Mouse (Mus musculus) liver, embryonic 14.5 days (tissue): Measurements from ENCODE around the gene Mmp17. TPM values are rescaled to one million over a fixed set of nuclear protein-coding genes. Genes with fewer than 3 reads are reported as not detected.

Experiments
- ATAC-seq: fragments of 200-750 bp; cut with Nextera tagmentation; 2 replicates; pipeline ENCODE4 v1.8.0; 2017; ENCODE audit warnings: moderate number of reproducible peaks, mild to moderate bottlenecking, moderate library complexity; ENCODE audit not compliant: insufficient read depth
- DNase-seq, 3 experiments: peaks; one replicate each; pipeline ENCODE4 v3.0.0-alpha.2; 2012 to 2013; ENCODE audit warnings: low read depth in 3 of 3, low spot score in 3 of 3
- H3K27ac ChIP-seq: fragments of 300-500 bp; sonication (generic); 2 replicates; pipeline ENCODE4 v1.5.1; 2014; ENCODE audit warnings: moderate library complexity, mild to moderate bottlenecking, control low read depth, inconsistent platforms
- H3K27me3 ChIP-seq: fragments of 300-500 bp; sonication (generic); 2 replicates; pipeline ENCODE4 v1.6.1; 2014; ENCODE audit warnings: mild to moderate bottlenecking, low read length, moderate library complexity; ENCODE audit not compliant: control insufficient read depth, insufficient read depth
- H3K36me3 ChIP-seq: fragments of 300-500 bp; sonication (generic); replicated peaks from 2 replicates; pipeline ENCODE4 v1.6.1; 2014; ENCODE audit warnings: low read depth; ENCODE audit not compliant: control insufficient read depth, insufficient read depth
- H3K4me1 ChIP-seq, 2 experiments: fragments of 200-500 bp in 1 of 2; fragments of 300-500 bp in 1 of 2; sonication (generic) in 1 of 2; replicated peaks; 2 replicates each; pipeline ENCODE4 v1.6.1; 2012 to 2014; ENCODE audit warnings: antibody characterized with exemption in 1 of 2, inconsistent platforms in 1 of 2, low read length in 1 of 2; ENCODE audit not compliant: control insufficient read depth in 2 of 2, insufficient read depth in 2 of 2
- H3K4me2 ChIP-seq: fragments of 300-500 bp; sonication (generic); 2 replicates; pipeline ENCODE4 v1.6.1; 2014; ENCODE audit warnings: low read depth, mild to moderate bottlenecking, control low read depth, moderate library complexity
- H3K4me3 ChIP-seq, 2 experiments: fragments of 200-500 bp in 1 of 2; fragments of 300-500 bp in 1 of 2; sonication (generic) in 1 of 2; 2 replicates each; pipeline ENCODE4 v1.5.1; 2012 to 2014; ENCODE audit warnings: low read depth in 2 of 2, low read length in 2 of 2, mild to moderate bottlenecking in 2 of 2, control low read depth in 1 of 2, inconsistent platforms in 1 of 2, moderate library complexity in 1 of 2; ENCODE audit not compliant: insufficient read depth in 1 of 2
- H3K9ac ChIP-seq: fragments of 300-500 bp; sonication (generic); replicated peaks from 2 replicates; pipeline ENCODE4 v1.6.1; 2014; ENCODE audit warnings: mild to moderate bottlenecking, control low read depth, moderate library complexity
- H3K9me3 ChIP-seq: fragments of 300-500 bp; sonication (generic); 2 replicates; pipeline ENCODE4 v1.6.1; 2016; ENCODE audit warnings: low read length, mixed read lengths; ENCODE audit not compliant: control insufficient read depth
- CTCF ChIP-seq: IDR thresholded peaks from 2 replicates; pipeline ENCODE4 v1.5.1; 2016; ENCODE audit warnings: antibody characterized with exemption, low read depth, control low read depth
- EP300 ChIP-seq: IDR thresholded peaks from 2 replicates; pipeline ENCODE4 v1.6.1; 2016; ENCODE audit warnings: antibody characterized with exemption, low read depth
- WGBS: fragments of 180-500 bp; shearing (Covaris S2); extraction: QIAGEN DNeasy Blood & Tissue Kit; methylation state at CpG from one replicate; pipeline ENCODE4 v1.1.7; 2014; ENCODE audit not compliant: insufficient replicate concordance; 5-methylcytosine and 5-hydroxymethylcytosine counted together
- polyA plus RNA-seq, 2 experiments: library from polyadenylated mRNA; depleted of rRNA in 1 of 2; stranded (reverse) in 1 of 2; unstranded in 1 of 2; fragments of >200 nt; fragmentation: Nextera tagmentation in 1 of 2; extraction: Ambion mirVana in 1 of 2; gene quantifications; 2 replicates each; pipeline versions ENCODE4 v1.2.1 to v1.2.3; 2012 to 2014

The Mmp17 gene
- polyA plus RNA-seq, 2 experiments, result 0.18 to 0.20 TPM

DNA sequence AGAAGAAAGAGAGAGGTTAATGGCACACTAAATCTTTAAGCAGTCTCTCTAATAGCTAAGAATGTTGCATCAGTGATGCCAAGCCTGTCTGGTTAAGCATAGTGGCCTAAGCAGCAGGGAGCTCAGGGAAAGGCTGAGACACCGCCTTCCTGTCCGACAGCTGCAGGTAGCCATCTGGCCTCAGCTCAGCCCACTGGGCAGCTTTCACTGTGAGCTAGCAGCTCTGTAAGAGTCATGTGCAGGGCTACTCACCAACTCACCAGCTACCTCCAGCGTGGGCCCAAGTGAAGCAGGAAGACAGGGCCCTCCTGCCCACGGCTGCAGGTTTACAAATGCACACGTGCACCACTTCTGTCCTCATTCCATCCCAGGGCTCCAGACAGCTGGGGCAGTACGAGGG lies 30.3 kb upstream of the Mmp17 start:
- H3K27me3 ChIP-seq, result no peaks in the 10 kb centered on the region
- no peak for TF ChIP-seq CTCF
- no peak for TF ChIP-seq EP300
- ATAC-seq, result no peak
- H3K27ac ChIP-seq, result no peak overlapping the region
- H3K4me2 ChIP-seq, result no peak overlapping the region
- H3K4me1 ChIP-seq, result no peaks in the 10 kb centered on the region
- H3K36me3 ChIP-seq, result peaks cover 75% of the 10 kb centered on the region
- H3K9me3 ChIP-seq, result no peaks in the 10 kb centered on the region
- WGBS, result 90% methylated on average over 6 of the region's 6 CpGs
- no peak overlapping the region for H3K9ac ChIP-seq
- DNase-seq, result no peak
- H3K4me3 ChIP-seq, result no peak overlapping the region

DNA sequence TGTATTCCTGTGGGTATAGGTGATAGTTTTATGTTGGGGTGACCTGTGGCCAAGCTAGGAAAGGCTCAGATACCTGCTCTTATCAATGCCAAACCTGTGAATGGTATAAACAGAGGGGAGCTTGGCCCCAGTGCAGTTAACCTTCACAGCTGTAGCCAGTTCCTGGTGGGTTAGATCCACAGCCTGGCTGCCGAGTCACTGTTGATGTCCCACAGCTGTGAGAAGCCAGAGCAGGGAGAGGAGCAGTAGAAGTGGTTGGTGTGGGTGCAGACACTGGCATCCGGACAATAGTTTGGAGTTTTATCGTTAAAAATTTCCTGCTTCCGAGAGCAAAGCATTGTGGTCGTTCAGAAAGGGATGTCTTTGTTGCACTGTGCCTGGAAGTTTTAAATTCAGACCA lies 25.4 kb upstream of the Mmp17 start:
- 81% methylated on average over 5 of the region's 5 CpGs for WGBS
- Histone ChIP-seq H3K27ac (no peak overlapping the region), H3K4me2 (no peak overlapping the region), H3K36me3 (peaks cover 50% of the 10 kb centered on the region), H3K9me3 (no peaks in the 10 kb centered on the region), H3K9ac (no peak overlapping the region), H3K4me3 (no peak overlapping the region), H3K4me1 (no peaks in the 10 kb centered on the region), H3K27me3 (no peaks in the 10 kb centered on the region)
- no peak for ATAC-seq
- no peak for TF ChIP-seq CTCF
- TF ChIP-seq EP300, result no peak
- DNase-seq, result no peak

DNA sequence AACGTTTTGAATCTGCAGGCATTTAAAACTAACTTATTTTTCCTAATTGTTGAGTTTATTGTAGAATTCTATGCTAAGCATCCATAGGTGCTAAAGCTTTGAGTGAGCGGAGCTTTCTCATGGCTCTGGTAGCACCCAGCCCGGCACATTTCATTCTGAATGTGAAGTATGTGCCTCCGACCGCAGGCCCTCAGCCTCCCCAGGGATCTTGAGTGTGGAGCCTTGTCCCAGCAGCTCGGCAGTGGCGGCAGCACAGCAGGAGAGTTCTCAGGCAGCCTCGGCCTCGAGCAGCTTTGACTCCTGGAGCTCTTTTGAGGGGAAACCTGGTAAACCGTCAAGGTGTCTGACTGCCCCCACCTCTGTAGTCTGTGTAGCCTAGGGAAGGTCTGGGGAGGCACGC lies 24.7 kb upstream of the Mmp17 start:
- no peaks in the 10 kb centered on the region for H3K4me1 ChIP-seq
- H3K36me3 ChIP-seq, result peaks cover 52% of the 10 kb centered on the region
- ATAC-seq (no peak), DNase-seq (no peak)
- H3K27me3 ChIP-seq, result no peaks in the 10 kb centered on the region
- no peaks in the 10 kb centered on the region for H3K9me3 ChIP-seq
- no peak for TF ChIP-seq EP300
- TF ChIP-seq CTCF, result no peak
- H3K4me3 ChIP-seq, result no peak overlapping the region
- no peak overlapping the region for H3K4me2 ChIP-seq
- 83% methylated on average over 11 of the region's 11 CpGs for WGBS
- H3K27ac ChIP-seq, result no peak overlapping the region
- H3K9ac ChIP-seq, result no peak overlapping the region

DNA sequence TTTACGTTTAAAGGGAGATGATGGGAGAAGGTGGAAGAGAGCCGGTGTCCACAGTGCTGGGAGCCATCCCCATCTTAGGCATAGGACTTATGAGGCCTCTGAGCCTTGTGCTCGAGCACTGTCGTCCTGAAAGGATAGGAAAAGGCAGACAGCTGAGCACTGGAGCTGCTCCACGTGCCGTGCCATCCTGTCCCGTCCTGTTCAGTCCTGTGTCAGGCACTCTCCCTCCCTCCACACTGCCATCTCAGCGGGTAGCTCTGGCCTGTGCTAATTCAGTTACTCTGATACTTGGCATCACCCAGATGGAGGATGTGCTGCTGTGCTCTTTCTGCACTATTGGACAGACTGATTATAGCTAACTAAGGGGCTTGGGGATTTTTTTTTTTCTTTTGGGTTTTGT lies 21.6 kb upstream of the Mmp17 start:
- no peak for TF ChIP-seq CTCF
- Histone ChIP-seq H3K4me1 (no peaks in the 10 kb centered on the region), H3K9me3 (no peaks in the 10 kb centered on the region), H3K4me3 (no peak overlapping the region), H3K4me2 (no peak overlapping the region), H3K27me3 (no peaks in the 10 kb centered on the region), H3K9ac (no peak overlapping the region), H3K27ac (no peak overlapping the region), H3K36me3 (peaks cover 44% of the 10 kb centered on the region)
- ATAC-seq, result no peak
- 82% methylated on average over 8 of the region's 8 CpGs for WGBS
- DNase-seq, result no peak

DNA sequence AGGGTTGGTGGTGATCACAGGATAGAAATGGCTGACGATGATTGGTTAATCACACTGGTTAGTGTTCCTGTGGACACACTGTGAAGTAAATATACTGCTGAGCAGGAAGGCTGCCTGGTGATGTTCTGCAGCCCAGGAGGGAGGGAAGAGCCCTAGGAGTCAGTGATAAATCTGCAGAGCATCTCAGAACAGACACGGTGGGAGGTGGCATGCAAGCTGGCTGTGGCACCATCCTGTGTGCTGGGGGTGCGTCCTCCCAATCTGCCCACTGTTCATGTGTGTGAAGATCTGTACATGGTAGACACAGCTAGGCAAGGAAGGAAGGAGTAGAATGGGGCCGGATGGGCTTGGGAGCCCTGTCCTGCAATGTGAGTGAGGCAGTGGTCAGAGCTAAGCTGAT lies 15.4 kb upstream of the Mmp17 start:
- Histone ChIP-seq H3K9me3 (no peaks in the 10 kb centered on the region), H3K9ac (no peak overlapping the region), H3K4me3 (no peak overlapping the region), H3K4me1 (no peaks in the 10 kb centered on the region), H3K4me2 (no peak overlapping the region), H3K27ac (no peak overlapping the region), H3K27me3 (no peaks in the 10 kb centered on the region), H3K36me3 (peaks cover 29% of the 10 kb centered on the region)
- ATAC-seq (no peak), DNase-seq (no peak)
- TF ChIP-seq CTCF (no peak), EP300 (no peak)
- 84% methylated on average over 4 of the region's 4 CpGs for WGBS
